Mouse (Mus musculus): ENCODE measurements around the gene Gm49388.

- TF ChIP-seq CTCF (IDR thresholded peaks at IDR 0.05; ENCODE audit: low read depth) (no peak), EP300 (IDR thresholded peaks at IDR 0.05; ENCODE audit: low read depth) (no peak)
Measured at GRCm38 (mm10) chr7:127822494-127822893, 37.1 kb downstream of the Gm49388 start.

Data from liver, postnatal 0 days (tissue).